Comparison of ENCODE assay signal across 8 mouse cellular contexts in the genomic region with DNA sequence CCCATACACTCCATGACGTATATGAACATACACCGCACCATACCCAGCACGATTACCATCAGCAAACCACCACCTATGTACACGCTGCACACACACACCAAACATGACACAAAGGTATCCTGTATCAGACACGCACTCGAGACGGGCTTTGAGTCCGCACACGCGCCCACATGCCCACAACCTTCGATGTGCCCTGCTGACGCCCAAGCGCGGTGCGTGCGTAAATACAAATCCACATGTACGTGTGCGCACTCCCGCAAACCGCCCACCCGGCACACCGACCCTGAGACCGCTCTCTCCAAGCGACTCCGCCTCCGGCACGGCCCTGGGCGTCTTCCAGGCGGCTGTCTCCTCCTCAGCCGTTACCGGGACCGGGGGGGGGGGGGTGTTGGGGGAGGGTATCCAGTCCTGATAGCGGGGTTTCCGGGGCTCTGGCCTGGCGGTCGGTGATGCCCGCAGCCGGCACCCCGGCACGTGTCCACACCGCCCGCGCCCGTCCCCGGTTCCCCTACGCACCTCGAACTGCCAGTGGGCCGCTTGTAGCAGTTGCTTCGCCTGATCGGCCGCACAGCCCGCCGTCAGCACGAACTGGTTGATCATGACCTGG. TPM values are rescaled to one million over a fixed set of nuclear protein-coding genes. Genes with fewer than 3 reads are reported as not detected.
DNase-seq lines count a peak whose midpoint lies in the region; ATAC-seq and TF ChIP-seq lines count a peak whose summit lies in the region.

No protein-coding gene starts in this region.

- WGBS in forebrain, embryonic 13.5 days, result under 1% methylated on average over 52 of the region's 54 CpGs
- under 1% methylated on average over 42 of the region's 54 CpGs for WGBS in spleen, adult 2 months

- H3K27me3 ChIP-seq in forebrain, embryonic 13.5 days, result no peaks in the 10 kb centered on the region
- H3K27me3 ChIP-seq in spleen, adult 2 months (ENCODE audit: control insufficient read depth, insufficient read depth, low read length), result no peaks in the 10 kb centered on the region

- H3K9me3 ChIP-seq in forebrain, embryonic 13.5 days (replicated peaks), result no peaks in the 10 kb centered on the region

- TF ChIP-seq POLR2A in spleen, adult 2 months (IDR thresholded peaks at IDR 0.05; ENCODE audit: low read depth, low read length), result no peak

- H3K9ac ChIP-seq in forebrain, embryonic 13.5 days, result peak overlapping the region; percentile 82

- TF ChIP-seq CTCF in spleen, adult 2 months (IDR thresholded peaks at IDR 0.05; ENCODE audit: extremely low read depth, insufficient read depth, insufficient read length, insufficient replicate concordance), result no peak

- peak; percentile 34 for DNase-seq in adrenal gland, adult 2 months
- no peak for DNase-seq in adrenal gland, postnatal 10 days
- peak; percentile 37 to 47 for DNase-seq in thymus, adult 18-20 months
- no peak for DNase-seq in thymus, postnatal 36 days
- peak; percentile 41 to 42 for DNase-seq in layer of hippocampus, postnatal 25 days (ENCODE audit: extremely low spot score in 1 of 2, low spot score in 1 of 2)
- peak in 1 of 2 experiments; percentile 58 for DNase-seq in spleen, adult 2 months (ENCODE audit: low read depth in 1 of 2, low spot score in 2 of 2)

- H3K4me1 ChIP-seq in forebrain, embryonic 13.5 days, result peaks cover 42% of the 10 kb centered on the region
- peaks cover 14% of the 10 kb centered on the region; the same call in 1 of the 2 replicates for H3K4me1 ChIP-seq in spleen, adult 2 months (ENCODE audit: control insufficient read depth, insufficient read depth, insufficient read length)

- peak; percentile 30 for ATAC-seq in forebrain, embryonic 13.5 days
- peak; percentile 26; the same call in 1 of the 2 replicates for ATAC-seq in megakaryocyte-erythroid progenitor cell, adult 5-6 weeks (replicated peaks; ENCODE audit: low FRiP score, low TSS enrichment, poor library complexity, severe bottlenecking)

- peak overlapping the region; percentile 97 for H3K27ac ChIP-seq in forebrain, embryonic 13.5 days
- H3K27ac ChIP-seq in spleen, adult 2 months (ENCODE audit: insufficient read depth, low read length), result peak overlapping the region; percentile 97

- peaks cover 20% of the 10 kb centered on the region for H3K36me3 ChIP-seq in forebrain, embryonic 13.5 days (ENCODE audit: poor library complexity, severe bottlenecking)
- H3K36me3 ChIP-seq in spleen, adult 2 months (ENCODE audit: control insufficient read depth, insufficient read depth, low read length), result peaks cover 10% of the 10 kb centered on the region; the same call in 1 of the 2 replicates

- peak overlapping the region; percentile 89 for H3K4me2 ChIP-seq in forebrain, embryonic 13.5 days

- H3K4me3 ChIP-seq in forebrain, embryonic 13.5 days, result peak overlapping the region; percentile 72
- peak overlapping the region; percentile 96 for H3K4me3 ChIP-seq in spleen, adult 2 months (ENCODE audit: extremely low read depth, insufficient read depth, insufficient read length)

RNA-seq across cellular contexts. Expression of gene Ubald1, which starts 0.9 kb away (rescaled TPM):
- total RNA-seq in adrenal gland, adult 2 months (2021), result 10 to 100 TPM; 32.8 to 37.8 TPM
- polyA plus RNA-seq in adrenal gland, adult 2 months (2012; rRNA removed), result 59.7 and 68.0 TPM in 2 replicates
- 10 to 100 TPM; 29.2 to 31.3 TPM for total RNA-seq in adrenal gland, postnatal 10 days (2021)
- polyA plus RNA-seq in forebrain, embryonic 13.5 days (2015; fragmentation: Nextera tagmentation; extraction: Ambion mirVana), result 33.9 and 35.1 TPM in 2 replicates
- 100 to 1,000 TPM in 1 of 2 experiments, 10 to 100 TPM in 1; 93.5 to 103 TPM for total RNA-seq in layer of hippocampus, postnatal 25 days (2021)
- total RNA-seq in megakaryocyte-erythroid progenitor cell, adult 5-6 weeks (2014; fragmentation: Nextera tagmentation), result 20.3 and 33.3 TPM in 2 replicates
- 15.2 and 16.5 TPM in 2 replicates for total RNA-seq in megakaryocyte-erythroid progenitor cell, adult 5-6 weeks (2017)
- 65.6 and 67.6 TPM in 2 replicates for polyA plus RNA-seq in spleen, adult 2 months (2012; rRNA removed)

RNA-seq across cellular contexts. Expression of gene Mgrn1, which starts 6.8 kb away (rescaled TPM):
- total RNA-seq in adrenal gland, adult 2 months (2021), result 10 to 100 TPM; 79.3 to 87.4 TPM
- polyA plus RNA-seq in adrenal gland, adult 2 months (2012; rRNA removed), result 134 and 157 TPM in 2 replicates
- total RNA-seq in adrenal gland, postnatal 10 days (2021), result 100 to 1,000 TPM in 1 of 2 experiments, 10 to 100 TPM in 1; 88.0 to 106 TPM
- polyA plus RNA-seq in forebrain, embryonic 13.5 days (2015; fragmentation: Nextera tagmentation; extraction: Ambion mirVana), result 79.0 and 86.4 TPM in 2 replicates
- total RNA-seq in layer of hippocampus, postnatal 25 days (2021), result 100 to 1,000 TPM; 219 to 221 TPM
- total RNA-seq in megakaryocyte-erythroid progenitor cell, adult 5-6 weeks (2014; fragmentation: Nextera tagmentation), result 16.0 and 21.8 TPM in 2 replicates
- 8.7 and 13.3 TPM in 2 replicates for total RNA-seq in megakaryocyte-erythroid progenitor cell, adult 5-6 weeks (2017)
- polyA plus RNA-seq in spleen, adult 2 months (2012; rRNA removed), result 103 and 134 TPM in 2 replicates

RNA-seq across cellular contexts. Expression of gene 4930562C15Rik, which starts 44.0 kb away (rescaled TPM):
- not detected for total RNA-seq in adrenal gland, adult 2 months (2021)
- polyA plus RNA-seq in adrenal gland, adult 2 months (2012; rRNA removed), result not detected in 2 replicates
- total RNA-seq in adrenal gland, postnatal 10 days (2021), result not detected
- polyA plus RNA-seq in forebrain, embryonic 13.5 days (2015; fragmentation: Nextera tagmentation; extraction: Ambion mirVana), result 0.37 and 0.39 TPM in 2 replicates
- not detected for total RNA-seq in layer of hippocampus, postnatal 25 days (2021)
- total RNA-seq in megakaryocyte-erythroid progenitor cell, adult 5-6 weeks (2014; fragmentation: Nextera tagmentation), result not detected in 2 replicates
- not detected in 2 replicates for total RNA-seq in megakaryocyte-erythroid progenitor cell, adult 5-6 weeks (2017)
- not detected in 2 replicates for polyA plus RNA-seq in spleen, adult 2 months (2012; rRNA removed)

RNA-seq across cellular contexts. Expression of gene Nudt16l1, which starts 59.4 kb away (rescaled TPM):
- total RNA-seq in adrenal gland, adult 2 months (2021), result 10 to 100 TPM; 50.6 to 67.6 TPM
- polyA plus RNA-seq in adrenal gland, adult 2 months (2012; rRNA removed), result 125 and 130 TPM in 2 replicates
- 10 to 100 TPM; 63.3 to 79.9 TPM for total RNA-seq in adrenal gland, postnatal 10 days (2021)
- polyA plus RNA-seq in forebrain, embryonic 13.5 days (2015; fragmentation: Nextera tagmentation; extraction: Ambion mirVana), result 134 and 142 TPM in 2 replicates
- total RNA-seq in layer of hippocampus, postnatal 25 days (2021), result 10 to 100 TPM; 68.8 to 78.4 TPM
- 46.3 and 49.3 TPM in 2 replicates for total RNA-seq in megakaryocyte-erythroid progenitor cell, adult 5-6 weeks (2014; fragmentation: Nextera tagmentation)
- 13.4 and 15.0 TPM in 2 replicates for total RNA-seq in megakaryocyte-erythroid progenitor cell, adult 5-6 weeks (2017)
- polyA plus RNA-seq in spleen, adult 2 months (2012; rRNA removed), result 70.3 and 78.4 TPM in 2 replicates

Comparison
In these comparisons a context has a peak if more than half of its experiments do, and no peak if none do; other contexts are left out.
1. DNase-seq: peak in adrenal gland, adult 2 months (single experiment), thymus, adult 18-20 months (2 of 2) and layer of hippocampus, postnatal 25 days (2 of 2); none in adrenal gland, postnatal 10 days (single experiment) and thymus, postnatal 36 days (0 of 2).